In genomic region chr4:29414616-29415015, GRCm38 (mm10) we compare ENCODE assay signal across 20 mouse cellular contexts.
A peak's percentile ranks its signal among the peaks of the same experiment; 100 is the strongest.
DNase-seq lines count a peak whose midpoint lies in the region.
"Had no signal": no experiment of that assay in that cellular context is flagged by ENCODE, and none has a peak within 500 bp of the region (broad histone marks: within the 10 kb centered on the region; RNA-seq: fewer than 3 reads in every experiment).

No protein-coding gene starts in this region.

- peak; percentile 20 to 40 for DNase-seq in frontal cortex, adult 2 months (ENCODE audit: extremely low spot score in 1 of 2, low spot score in 1 of 2)
- no peak for DNase-seq in frontal cortex, postnatal 14 days (ENCODE audit: low spot score in 2 of 2)
- peak; percentile 14 to 32 for DNase-seq in left cerebral cortex, adult 18-20 months (ENCODE audit: low spot score in 2 of 2)
- DNase-seq in left cerebral cortex, postnatal 4 days: no peak
- peak; percentile 13 for DNase-seq in right cerebral cortex, postnatal 25 days
- no peak for DNase-seq in right cerebral cortex, postnatal 10 days (ENCODE audit: low spot score in 2 of 2)
- DNase-seq in gastrocnemius, postnatal 25 days: no peak
- DNase-seq: adrenal gland, postnatal 10 days; cerebellum, adult 11 months; cerebellum, adult 9-10 months; cerebellum, postnatal 36 days; gastrocnemius, postnatal 36 days; heart, adult 18-20 months; heart, postnatal 36 days; kidney, adult 8-10 months; kidney, postnatal 14 days; retina, postnatal 1 day; spleen, adult 18-20 months; thymus, adult 18-20 months; thymus, postnatal 25 days had no signal

- intact Hi-C loops in left cerebral cortex, postnatal 4 days (cut with DNase I): no loop called here

Comparison
In these comparisons a context has a peak if more than half of its experiments do, and no peak if none do; other contexts are left out.
1. DNase-seq: peak in frontal cortex, adult 2 months (2 of 2), left cerebral cortex, adult 18-20 months (2 of 2) and right cerebral cortex, postnatal 25 days (single experiment); none in frontal cortex, postnatal 14 days (0 of 2), left cerebral cortex, postnatal 4 days (single experiment), right cerebral cortex, postnatal 10 days (0 of 2) and gastrocnemius, postnatal 25 days (single experiment).